Mouse (Mus musculus) olfactory bulb, adult 2 months (tissue): ENCODE results near the gene Xpc.

Experiments
- CTCF ChIP-seq: fragments of 200-500 bp; IDR thresholded peaks from 2 replicates; pipeline ENCODE4 v1.5.1; 2012; ENCODE audit warnings: low read depth, mild to moderate bottlenecking, low read length, moderate library complexity; ENCODE audit not compliant: insufficient read depth
- POLR2A ChIP-seq: fragments of 200-500 bp; IDR thresholded peaks from 2 replicates; pipeline ENCODE4 v1.6.1; 2012; ENCODE audit warnings: mild to moderate bottlenecking, low read depth, low read length, moderate library complexity; ENCODE audit not compliant: insufficient read depth

GRCm38 (mm10) chr6:91483371-91483770 lies 32.3 kb downstream of the Xpc start:
- TF ChIP-seq POLR2A, result no peak
- TF ChIP-seq CTCF, result no peak
